Mouse (Mus musculus): ENCODE results near the gene Emp1. TPM values are rescaled to one million over a fixed set of nuclear protein-coding genes. Genes with fewer than 3 reads are reported as not detected.

Gene Emp1
- total RNA-seq (2012; rRNA removed) (not detected in 2 replicates), polyA plus RNA-seq (2012; ENCODE audit: insufficient read depth in 1 of 2, insufficient read length in 2 of 2, low read depth in 1 of 2, low replicate concordance in 2 of 2, missing spikeins in 1 of 2) (not detected)

GRCm38 (mm10) chr6:135362459-135363159 lies at the start of gene Emp1:
TSS of gene Emp1 (plus strand) at chr6:135362545.
- H3K9me3 ChIP-seq (replicated peaks; ENCODE audit: insufficient read depth, low read length) = no peaks in the 10 kb centered on the region
- no peaks in the 10 kb centered on the region for H3K36me3 ChIP-seq (ENCODE audit: control insufficient read depth in 1 of 2, insufficient read depth in 2 of 2, low read length in 2 of 2)
- H3K9ac ChIP-seq (ENCODE audit: control insufficient read depth, low read depth, low read length, poor library complexity, severe bottlenecking) = no peak within 1 kb of the TSS
- H3K79me2 ChIP-seq (ENCODE audit: control insufficient read depth, insufficient read depth, low read length, poor library complexity) = no peaks in the 10 kb centered on the region
- no peaks in the 10 kb centered on the region for H3K27me3 ChIP-seq (ENCODE audit: control insufficient read depth in 1 of 2, insufficient read depth in 2 of 2, low read length in 2 of 2)
- H3K4me1 ChIP-seq (ENCODE audit: control insufficient read depth in 1 of 2, insufficient read depth in 2 of 2, low read length in 2 of 2) = no peaks in the 10 kb centered on the region
- DNase-seq (ENCODE audit: low read depth, low spot score) = peak; percentile 37
- no peak within 1 kb of the TSS for H3K4me3 ChIP-seq (ENCODE audit: control insufficient read depth in 1 of 2, insufficient read depth in 1 of 2, low read depth in 2 of 2, low read length in 2 of 2)
- TF ChIP-seq MYC (IDR thresholded peaks at IDR 0.05; ENCODE audit: low read depth, low read length) = no peak
- peak; percentile 53; the same call in 1 of the 2 replicates for TF ChIP-seq ZNF384 (IDR thresholded peaks at IDR 0.05; ENCODE audit: low read depth, low read length)
- no peak for TF ChIP-seq ZMIZ1 (IDR thresholded peaks at IDR 0.05; ENCODE audit: low read depth, low read length)
- no peak for TF ChIP-seq NRF1 (IDR thresholded peaks at IDR 0.05; ENCODE audit: insufficient read depth, low read depth, low read length, poor library complexity, severe bottlenecking)
- TF ChIP-seq NELFE (IDR thresholded peaks at IDR 0.05; ENCODE audit: low read depth, low read length) = no peak
- H3K27ac ChIP-seq (ENCODE audit: control insufficient read depth, low read depth, low read length) = no peak within 1 kb of the TSS

GRCm38 (mm10) chr6:135313981-135314380 lies 48.4 kb upstream of the Emp1 start:
- Histone ChIP-seq H3K4me3 (ENCODE audit: control insufficient read depth in 1 of 2, insufficient read depth in 1 of 2, low read depth in 2 of 2, low read length in 2 of 2) (no peak overlapping the region), H3K9ac (ENCODE audit: control insufficient read depth, low read depth, low read length, poor library complexity, severe bottlenecking) (no peak overlapping the region), H3K9me3 (replicated peaks; ENCODE audit: insufficient read depth, low read length) (no peaks in the 10 kb centered on the region), H3K27ac (ENCODE audit: control insufficient read depth, low read depth, low read length) (no peak overlapping the region), H3K27me3 (ENCODE audit: control insufficient read depth in 1 of 2, insufficient read depth in 2 of 2, low read length in 2 of 2) (no peaks in the 10 kb centered on the region), H3K4me1 (ENCODE audit: control insufficient read depth in 1 of 2, insufficient read depth in 2 of 2, low read length in 2 of 2) (no peaks in the 10 kb centered on the region), H3K79me2 (ENCODE audit: control insufficient read depth, insufficient read depth, low read length, poor library complexity) (no peaks in the 10 kb centered on the region), H3K36me3 (ENCODE audit: control insufficient read depth in 1 of 2, insufficient read depth in 2 of 2, low read length in 2 of 2) (no peaks in the 10 kb centered on the region)
- no peak for DNase-seq (ENCODE audit: low read depth, low spot score)
- TF ChIP-seq SMC3 (IDR thresholded peaks at IDR 0.05; ENCODE audit: low read depth, low read length) = no peak
- TF ChIP-seq CHD1 (IDR thresholded peaks at IDR 0.05; ENCODE audit: low read depth, low read length) = no peak
- TF ChIP-seq ZMIZ1 (IDR thresholded peaks at IDR 0.05; ENCODE audit: low read depth, low read length) = no peak
- TF ChIP-seq MAZ (IDR thresholded peaks at IDR 0.05; ENCODE audit: low read depth, low read length) = no peak
- no peak for TF ChIP-seq EP300 (IDR thresholded peaks at IDR 0.05; ENCODE audit: low read depth in 1 of 2, low read length in 2 of 2)
- TF ChIP-seq JUND (IDR thresholded peaks at IDR 0.05; ENCODE audit: low read depth, low read length) = no peak
- TF ChIP-seq MAX (IDR thresholded peaks at IDR 0.05; ENCODE audit: low read length) = no peak
- no peak for TF ChIP-seq POLR2AphosphoS5 (IDR thresholded peaks at IDR 0.05; ENCODE audit: borderline replicate concordance, low read depth, low read length)

GRCm38 (mm10) chr6:135316141-135316540 lies 46.2 kb upstream of the Emp1 start:
- Histone ChIP-seq H3K27ac (ENCODE audit: control insufficient read depth, low read depth, low read length) (no peak overlapping the region), H3K79me2 (ENCODE audit: control insufficient read depth, insufficient read depth, low read length, poor library complexity) (no peaks in the 10 kb centered on the region), H3K27me3 (ENCODE audit: control insufficient read depth in 1 of 2, insufficient read depth in 2 of 2, low read length in 2 of 2) (peaks cover 0 to 2% of the 10 kb centered on the region in 2 experiments; a peak in 1 of 4 replicates), H3K4me1 (ENCODE audit: control insufficient read depth in 1 of 2, insufficient read depth in 2 of 2, low read length in 2 of 2) (no peaks in the 10 kb centered on the region), H3K4me3 (ENCODE audit: control insufficient read depth in 1 of 2, insufficient read depth in 1 of 2, low read depth in 2 of 2, low read length in 2 of 2) (no peak overlapping the region), H3K9me3 (replicated peaks; ENCODE audit: insufficient read depth, low read length) (no peaks in the 10 kb centered on the region), H3K36me3 (ENCODE audit: control insufficient read depth in 1 of 2, insufficient read depth in 2 of 2, low read length in 2 of 2) (no peaks in the 10 kb centered on the region), H3K9ac (ENCODE audit: control insufficient read depth, low read depth, low read length, poor library complexity, severe bottlenecking) (no peak overlapping the region)
- no peak for TF ChIP-seq NELFE (IDR thresholded peaks at IDR 0.05; ENCODE audit: low read depth, low read length)
- TF ChIP-seq USF1 (IDR thresholded peaks at IDR 0.05; ENCODE audit: low read depth, low read length) = no peak
- TF ChIP-seq RCOR1 (IDR thresholded peaks at IDR 0.05; ENCODE audit: low read depth, low read length) = no peak
- TF ChIP-seq NRF1 (IDR thresholded peaks at IDR 0.05; ENCODE audit: insufficient read depth, low read depth, low read length, poor library complexity, severe bottlenecking) = no peak
- TF ChIP-seq RAD21 (IDR thresholded peaks at IDR 0.05; ENCODE audit: low read depth, low read length) = no peak
- no peak for TF ChIP-seq POLR2AphosphoS5 (IDR thresholded peaks at IDR 0.05; ENCODE audit: borderline replicate concordance, low read depth, low read length)
- TF ChIP-seq ELF1 (IDR thresholded peaks at IDR 0.05; ENCODE audit: low read depth, low read length) = no peak
- no peak for DNase-seq (ENCODE audit: low read depth, low spot score)

Data from MEL (cell line).